Mouse (Mus musculus): Measurements from ENCODE around the gene Nfix. TPM values are rescaled to one million over a fixed set of nuclear protein-coding genes. Genes with fewer than 3 reads are reported as not detected.

Gene Nfix
- polyA plus RNA-seq, 1 experiment, result 82.8 TPM

DNA sequence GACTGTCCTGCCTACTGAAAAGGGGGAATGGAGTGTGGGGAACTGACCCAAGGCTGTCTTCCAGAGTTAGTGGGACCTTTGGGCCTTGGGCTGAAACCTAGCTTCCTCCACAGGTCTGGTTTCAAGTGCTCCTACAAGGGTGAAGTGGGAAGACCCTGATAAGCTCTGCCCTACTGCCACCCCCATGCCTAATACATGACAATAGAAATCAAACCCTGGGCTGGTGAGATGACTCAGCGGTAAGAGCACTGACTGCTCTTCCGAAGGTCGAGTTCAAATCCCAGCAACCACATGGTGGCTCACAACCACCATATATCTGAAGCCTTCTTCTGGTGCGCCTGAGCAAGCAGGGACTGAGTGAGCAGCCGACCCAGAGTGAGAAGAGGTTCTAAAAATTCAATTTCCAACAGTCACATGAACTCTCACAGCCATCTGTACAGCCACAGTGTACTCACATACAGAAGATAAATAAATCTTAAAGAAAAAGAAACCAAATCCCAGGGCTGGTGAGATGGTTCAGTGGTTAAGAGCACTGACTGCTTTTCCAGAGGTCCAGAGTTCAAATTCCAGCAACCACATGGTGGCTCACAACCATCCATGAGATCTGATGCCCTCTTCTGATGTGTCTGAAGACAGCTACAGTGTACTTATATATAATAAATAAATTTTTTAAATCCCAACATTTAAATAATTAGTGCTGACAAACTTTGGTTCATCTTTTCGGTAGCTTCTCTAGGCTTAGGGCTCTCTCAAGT, 131.2 kb downstream of the Nfix start:
- Histone ChIP-seq H3K27ac (ENCODE audit: insufficient read depth, low read length) (no peak overlapping the region), H3K4me1 (ENCODE audit: control insufficient read depth, insufficient read depth, low read length) (no peaks in the 10 kb centered on the region), H3K4me3 (ENCODE audit: insufficient read depth, low read length) (no peak overlapping the region)
- TF ChIP-seq CTCF (IDR thresholded peaks at IDR 0.05; ENCODE audit: extremely low read depth, insufficient read depth, low read length) (no peak), POLR2A (IDR thresholded peaks at IDR 0.05; ENCODE audit: extremely low read depth, insufficient read depth, low read length) (no peak)

DNA sequence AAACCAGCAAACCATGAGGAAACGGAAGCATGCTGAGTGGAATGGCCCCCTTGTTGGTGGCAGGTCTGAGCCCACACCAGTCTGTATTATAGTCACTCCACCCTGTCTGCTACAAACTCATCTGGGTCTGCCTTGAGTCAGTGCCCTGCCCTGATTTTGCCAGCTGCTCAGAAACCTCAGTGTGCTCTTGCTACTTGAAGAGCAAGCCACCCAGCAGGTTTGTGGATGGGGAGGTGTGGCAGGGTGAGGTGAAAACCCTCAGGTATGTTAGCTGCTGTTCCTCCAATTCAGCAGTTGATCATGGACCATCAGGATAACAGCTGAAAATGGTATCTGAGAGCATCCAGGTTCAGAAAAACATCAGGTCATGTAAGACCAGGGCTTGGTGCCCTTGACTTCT, 132.1 kb downstream of the Nfix start:
- 0 out of 2 replicates have a peak, but pooled peaks cover 2% of the 10 kb centered on the region for H3K4me1 ChIP-seq (ENCODE audit: control insufficient read depth, insufficient read depth, low read length)
- no peak overlapping the region for H3K4me3 ChIP-seq (ENCODE audit: insufficient read depth, low read length)
- TF ChIP-seq CTCF (IDR thresholded peaks at IDR 0.05; ENCODE audit: extremely low read depth, insufficient read depth, low read length) (no peak), POLR2A (IDR thresholded peaks at IDR 0.05; ENCODE audit: extremely low read depth, insufficient read depth, low read length) (0 out of 2 replicates have a peak, but pooled peaks have one; percentile 5)
- H3K27ac ChIP-seq (ENCODE audit: insufficient read depth, low read length), result no peak overlapping the region

DNA sequence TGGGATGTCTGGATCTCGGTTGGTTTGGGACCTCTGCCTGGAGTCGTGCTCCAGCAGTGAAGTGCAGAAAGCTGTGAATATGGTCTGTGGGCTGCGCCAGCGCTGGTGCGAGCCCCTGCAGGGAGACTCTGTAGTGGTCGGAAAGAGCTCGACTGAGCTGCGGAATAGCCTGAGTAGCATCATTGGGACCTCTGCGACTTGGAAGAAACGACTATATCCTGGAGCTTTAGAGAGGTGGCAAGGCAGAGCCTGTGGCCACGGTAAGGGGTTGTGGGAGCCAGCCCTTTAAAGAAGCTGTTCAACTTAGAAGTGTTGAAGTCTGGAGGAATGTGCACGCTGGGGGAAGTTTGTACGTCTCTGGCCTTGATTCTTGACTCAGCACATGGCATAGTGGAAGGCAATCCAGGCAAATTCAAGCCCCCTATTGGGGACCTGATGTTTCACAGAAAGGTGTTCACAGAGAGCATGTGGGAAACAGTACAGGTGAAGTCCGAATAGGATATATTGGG, 134.7 kb downstream of the Nfix start:
- Histone ChIP-seq H3K4me1 (ENCODE audit: control insufficient read depth, insufficient read depth, low read length) (0 out of 2 replicates have a peak, but pooled peaks cover 2% of the 10 kb centered on the region), H3K27ac (ENCODE audit: insufficient read depth, low read length) (0 out of 2 replicates have a peak overlapping the region, but pooled peaks have one; percentile 1), H3K4me3 (ENCODE audit: insufficient read depth, low read length) (peak overlapping the region; percentile 68)
- TF ChIP-seq POLR2A (IDR thresholded peaks at IDR 0.05; ENCODE audit: extremely low read depth, insufficient read depth, low read length) (no peak; the same call in 1 of the 2 replicates), CTCF (IDR thresholded peaks at IDR 0.05; ENCODE audit: extremely low read depth, insufficient read depth, low read length) (no peak)

DNA sequence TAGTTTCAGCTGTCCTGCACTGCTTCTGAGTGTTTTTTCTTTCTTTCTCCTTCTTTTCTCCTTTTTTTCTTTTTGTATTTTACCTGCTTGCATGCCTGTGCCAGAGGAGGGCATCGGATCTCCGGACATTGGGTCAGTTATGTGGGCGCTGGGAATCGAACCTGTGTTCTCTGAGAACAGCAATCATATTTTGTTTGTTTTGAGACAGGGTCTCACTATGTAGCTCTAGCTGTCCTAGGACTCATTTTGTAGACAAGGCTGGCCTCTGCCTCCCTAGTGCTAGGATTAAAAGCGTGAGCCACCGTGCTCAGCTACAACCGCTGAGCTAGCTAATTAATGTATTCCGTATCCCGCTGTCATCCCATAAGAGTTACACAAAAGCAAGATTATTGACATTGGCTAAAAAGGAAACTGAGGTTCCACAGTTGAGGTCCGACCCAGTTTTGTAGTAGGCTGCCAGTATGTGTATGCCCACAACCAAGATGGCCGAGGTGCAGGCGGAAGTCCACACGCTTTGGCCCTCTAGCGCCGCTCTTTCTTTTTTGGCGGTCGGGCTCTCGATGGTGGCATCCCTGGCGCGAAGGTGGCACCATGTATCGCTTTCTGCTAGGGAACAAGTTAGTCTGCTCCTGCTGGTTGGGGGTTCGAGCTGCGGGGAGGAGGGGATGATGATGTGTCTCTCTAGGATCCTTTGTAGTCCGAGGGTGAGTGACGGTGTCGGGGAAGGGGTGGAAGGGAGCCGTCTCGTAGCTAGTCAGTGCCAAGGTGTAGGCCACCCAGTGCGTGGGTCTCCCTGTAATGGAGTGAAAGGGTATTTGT, 135.4 kb downstream of the Nfix start:
- Histone ChIP-seq H3K4me1 (ENCODE audit: control insufficient read depth, insufficient read depth, low read length) (0 out of 2 replicates have a peak, but pooled peaks cover 2% of the 10 kb centered on the region), H3K27ac (ENCODE audit: insufficient read depth, low read length) (peak overlapping the region; percentile 18; the same call in 1 of the 2 replicates), H3K4me3 (ENCODE audit: insufficient read depth, low read length) (peak overlapping the region; percentile 68)
- TF ChIP-seq CTCF (IDR thresholded peaks at IDR 0.05; ENCODE audit: extremely low read depth, insufficient read depth, low read length), result no peak; the same call in 1 of the 2 replicates
- peak; percentile 61 for TF ChIP-seq POLR2A (IDR thresholded peaks at IDR 0.05; ENCODE audit: extremely low read depth, insufficient read depth, low read length)

DNA sequence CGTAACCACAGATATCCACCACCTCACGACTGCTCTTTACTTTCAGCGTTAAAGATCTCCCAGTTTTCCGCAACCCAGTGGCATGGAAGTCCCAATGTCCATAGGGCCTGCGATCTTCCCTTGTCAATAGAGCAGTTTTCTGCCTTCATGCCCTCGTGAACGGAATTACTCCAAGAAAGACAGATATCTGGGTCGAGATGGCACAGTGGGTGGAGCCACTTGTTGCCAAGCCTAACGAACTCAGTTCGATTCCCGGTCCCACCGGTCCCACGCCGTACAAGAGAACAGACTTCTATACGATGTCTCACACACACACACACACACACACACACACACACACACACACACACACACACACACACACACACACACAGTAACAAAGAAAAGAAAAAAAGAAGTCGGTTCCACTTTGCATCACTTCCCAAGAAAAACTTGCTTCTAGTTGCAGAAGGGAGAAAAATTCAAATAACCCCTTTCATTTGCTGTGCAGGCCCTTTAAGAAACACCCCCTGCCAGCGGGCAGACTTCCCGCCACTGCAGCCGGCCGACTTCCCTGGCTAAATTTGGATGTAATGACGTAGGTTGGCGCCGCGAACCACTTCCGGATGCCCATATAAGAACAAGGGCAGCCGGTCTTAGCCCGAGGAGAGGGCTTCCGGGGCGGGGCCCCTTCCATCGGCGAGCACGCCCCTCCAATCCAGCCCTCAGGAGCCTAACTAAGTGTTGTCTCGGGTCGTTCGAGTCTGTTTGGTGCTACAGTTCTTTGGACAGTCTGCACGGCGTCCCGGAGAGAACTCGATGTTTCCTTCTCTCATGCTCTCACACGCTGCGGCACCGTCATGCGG, 136.4 kb downstream of the Nfix start:
- peak overlapping the region; percentile 33 for H3K27ac ChIP-seq (ENCODE audit: insufficient read depth, low read length)
- 0 out of 2 replicates have a peak, but pooled peaks cover 2% of the 10 kb centered on the region for H3K4me1 ChIP-seq (ENCODE audit: control insufficient read depth, insufficient read depth, low read length)
- peak overlapping the region; percentile 68 for H3K4me3 ChIP-seq (ENCODE audit: insufficient read depth, low read length)
- TF ChIP-seq POLR2A (IDR thresholded peaks at IDR 0.05; ENCODE audit: extremely low read depth, insufficient read depth, low read length) (peak; percentile 66), CTCF (IDR thresholded peaks at IDR 0.05; ENCODE audit: extremely low read depth, insufficient read depth, low read length) (no peak)

DNA sequence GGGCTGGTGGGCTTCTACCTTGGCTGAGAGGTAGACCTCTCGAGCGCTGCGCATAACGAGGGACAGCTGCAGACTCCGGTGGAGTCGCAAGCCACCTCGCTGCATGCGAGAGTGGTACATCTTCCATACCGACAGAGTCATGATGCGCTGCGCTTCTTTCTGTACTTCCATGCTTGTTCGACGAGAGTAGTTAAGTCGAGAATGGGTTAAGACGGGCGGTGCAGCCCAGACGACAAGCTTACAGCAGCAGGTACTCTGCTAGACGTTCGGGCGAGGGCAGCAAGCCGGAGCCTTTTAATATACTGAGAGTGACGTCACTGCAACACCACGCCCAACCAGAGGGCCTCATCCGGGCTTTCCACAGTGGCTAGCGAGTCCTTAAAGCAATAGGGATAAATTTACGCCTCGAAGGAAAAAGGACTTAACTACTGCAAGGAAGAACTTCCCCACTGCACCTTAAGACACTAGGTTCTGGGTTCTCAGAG, 137.5 kb downstream of the Nfix start, which contains the start of gene Ier2:
Gene Ier2, minus strand, starts transcription at position 272 of the 485 bp plus-strand sequence.
- Histone ChIP-seq H3K4me1 (ENCODE audit: control insufficient read depth, insufficient read depth, low read length) (0 out of 2 replicates have a peak, but pooled peaks cover 2% of the 10 kb centered on the region), H3K27ac (ENCODE audit: insufficient read depth, low read length) (peak within 1 kb of the TSS; percentile 57), H3K4me3 (ENCODE audit: insufficient read depth, low read length) (peak within 1 kb of the TSS; percentile 70)
- TF ChIP-seq POLR2A (IDR thresholded peaks at IDR 0.05; ENCODE audit: extremely low read depth, insufficient read depth, low read length) (peak; percentile 100), CTCF (IDR thresholded peaks at IDR 0.05; ENCODE audit: extremely low read depth, insufficient read depth, low read length) (no peak)

DNA sequence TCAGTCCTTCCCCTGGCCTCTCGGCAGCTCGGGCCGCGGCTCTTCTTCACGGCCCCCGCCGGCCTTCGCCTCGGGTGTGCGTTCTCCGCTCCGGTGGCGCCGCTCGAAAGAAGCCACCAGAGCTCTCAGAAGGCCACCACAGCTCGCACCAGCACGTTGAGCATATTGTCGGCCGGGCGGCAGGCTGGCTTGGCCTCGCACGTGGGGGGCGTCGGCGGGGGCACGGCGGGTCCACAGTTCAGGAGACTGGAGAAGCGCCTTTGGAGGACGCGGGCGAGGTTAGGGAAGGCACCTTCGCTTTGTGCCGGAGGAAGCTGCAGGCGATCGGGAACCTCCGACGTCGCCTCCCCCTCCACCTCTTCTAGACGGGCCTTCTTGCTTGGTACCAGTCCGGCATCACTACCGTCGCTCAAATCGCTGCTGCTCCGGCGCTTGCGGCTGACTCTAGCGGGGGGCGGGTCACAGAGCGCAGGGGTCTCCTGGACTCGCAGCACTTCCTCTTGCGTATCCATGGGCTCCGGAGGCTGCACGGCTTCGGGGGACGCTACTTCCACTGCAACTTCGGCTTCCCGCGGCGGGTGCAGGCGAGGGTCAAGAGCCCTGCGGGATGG, 138.1 kb downstream of the Nfix start:
- TF ChIP-seq POLR2A (IDR thresholded peaks at IDR 0.05; ENCODE audit: extremely low read depth, insufficient read depth, low read length) (no peak), CTCF (IDR thresholded peaks at IDR 0.05; ENCODE audit: extremely low read depth, insufficient read depth, low read length) (no peak)
- Histone ChIP-seq H3K4me1 (ENCODE audit: control insufficient read depth, insufficient read depth, low read length) (0 out of 2 replicates have a peak, but pooled peaks cover 2% of the 10 kb centered on the region), H3K4me3 (ENCODE audit: insufficient read depth, low read length) (peak overlapping the region; percentile 70), H3K27ac (ENCODE audit: insufficient read depth, low read length) (peak overlapping the region; percentile 57)

DNA sequence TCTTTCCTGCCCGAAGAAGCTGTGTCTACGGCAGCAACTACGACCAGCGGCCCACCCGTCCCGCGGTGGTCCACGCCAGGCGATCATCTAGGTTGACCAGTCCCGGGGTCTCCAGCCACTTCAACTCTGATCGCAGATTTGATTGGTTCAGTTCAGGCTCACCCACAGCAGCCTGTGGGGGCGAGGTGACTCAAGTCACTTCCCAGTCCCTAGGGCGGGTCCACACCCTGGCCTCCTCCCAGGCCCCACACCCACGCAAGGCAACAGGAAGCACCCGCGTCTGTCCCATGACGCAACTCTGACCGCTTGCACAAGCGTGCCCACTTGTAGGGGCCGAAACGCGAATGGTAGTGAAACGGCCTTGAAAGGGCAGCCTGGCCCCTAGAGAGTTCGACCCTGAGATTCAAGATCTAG, 138.7 kb downstream of the Nfix start:
- TF ChIP-seq POLR2A (IDR thresholded peaks at IDR 0.05; ENCODE audit: extremely low read depth, insufficient read depth, low read length), result no peak
- TF ChIP-seq CTCF (IDR thresholded peaks at IDR 0.05; ENCODE audit: extremely low read depth, insufficient read depth, low read length), result no peak
- Histone ChIP-seq H3K4me3 (ENCODE audit: insufficient read depth, low read length) (peak overlapping the region; percentile 70), H3K4me1 (ENCODE audit: control insufficient read depth, insufficient read depth, low read length) (0 out of 2 replicates have a peak, but pooled peaks cover 2% of the 10 kb centered on the region), H3K27ac (ENCODE audit: insufficient read depth, low read length) (peak overlapping the region; percentile 57)

Data from cortical plate, adult 2 months (tissue).